Mouse (Mus musculus) embryonic facial prominence, embryonic 15.5 days (tissue): ENCODE measurements around the gene Ccdc77. TPM values are rescaled to one million over a fixed set of nuclear protein-coding genes. Genes with fewer than 3 reads are reported as not detected.

Source experiments
- ATAC-seq: fragments of 200-750 bp; cut with Nextera tagmentation; 2 replicates; pipeline ENCODE4 v1.8.0; 2017; ENCODE audit warnings: low read depth, moderate TSS enrichment; ENCODE audit not compliant: insufficient number of reproducible peaks, low FRiP score, low TSS enrichment
- H3K27ac ChIP-seq: fragments of 300-500 bp; sonication (generic); replicated peaks from 2 replicates; pipeline ENCODE4 v1.5.1; 2015; ENCODE audit warnings: mild to moderate bottlenecking, inconsistent platforms
- H3K27me3 ChIP-seq: fragments of 300-500 bp; sonication (generic); 2 replicates; pipeline ENCODE4 v1.6.1; 2015; ENCODE audit warnings: inconsistent platforms
- H3K36me3 ChIP-seq: fragments of 300-500 bp; sonication (generic); 2 replicates; pipeline ENCODE4 v1.6.1; 2015; ENCODE audit warnings: mild to moderate bottlenecking, inconsistent platforms
- H3K4me1 ChIP-seq: fragments of 300-500 bp; sonication (generic); 2 replicates; pipeline ENCODE4 v1.6.1; 2015; ENCODE audit warnings: inconsistent platforms
- H3K4me2 ChIP-seq: fragments of 300-500 bp; sonication (generic); replicated peaks from 2 replicates; pipeline ENCODE4 v1.6.1; 2015; ENCODE audit warnings: mild to moderate bottlenecking, inconsistent platforms
- H3K4me3 ChIP-seq: fragments of 300-500 bp; sonication (generic); replicated peaks from 2 replicates; pipeline ENCODE4 v1.5.1; 2015; ENCODE audit warnings: mild to moderate bottlenecking, inconsistent platforms
- H3K9ac ChIP-seq: fragments of 300-500 bp; sonication (generic); 2 replicates; pipeline ENCODE4 v1.6.1; 2015; ENCODE audit warnings: inconsistent platforms
- H3K9me3 ChIP-seq: fragments of 300-500 bp; sonication (generic); replicated peaks from 2 replicates; pipeline ENCODE4 v1.6.1; 2016; ENCODE audit warnings: inconsistent platforms
- WGBS: fragments of 180-500 bp; shearing (Covaris S2); methylation state at CpG from one replicate; pipeline ENCODE4 v1.1.7; 2015; 5-methylcytosine and 5-hydroxymethylcytosine counted together
- polyA plus RNA-seq: library from polyadenylated mRNA; unstranded; fragments of >200 nt; fragmentation: Nextera tagmentation; extraction: Ambion mirVana; gene quantifications from 2 replicates; pipeline ENCODE4 v1.2.1, GENCODE M21; 2015

The Ccdc77 gene
- polyA plus RNA-seq, 1 experiment from 2014 or later: 21.2 TPM

GRCm38 (mm10) chr6:120287279-120287678 is 76.9 kb downstream of the Ccdc77 start:
- no peak overlapping the region for H3K9ac ChIP-seq
- no peaks in the 10 kb centered on the region for H3K4me1 ChIP-seq
- WGBS: 77% methylated on average over 9 of the region's 9 CpGs
- no peaks in the 10 kb centered on the region for H3K27me3 ChIP-seq
- ATAC-seq: no peak
- H3K36me3 ChIP-seq: no peaks in the 10 kb centered on the region
- H3K4me3 ChIP-seq: no peak overlapping the region
- no peak overlapping the region for H3K27ac ChIP-seq
- no peak overlapping the region for H3K4me2 ChIP-seq
- no peaks in the 10 kb centered on the region for H3K9me3 ChIP-seq

- no peak for ATAC-seq
- Histone ChIP-seq H3K27me3 (no peaks in the 10 kb centered on the region), H3K9ac (no peak overlapping the region), H3K4me2 (no peak overlapping the region), H3K36me3 (no peaks in the 10 kb centered on the region), H3K4me3 (no peak overlapping the region), H3K9me3 (no peaks in the 10 kb centered on the region), H3K27ac (no peak overlapping the region), H3K4me1 (no peaks in the 10 kb centered on the region; the same call in 1 of the 2 replicates)
- 56% methylated on average over 7 of the region's 7 CpGs for WGBS
These were observed 87.2 kb downstream of the Ccdc77 start for GRCm38 (mm10) chr6:120276874-120277449.

GRCm38 (mm10) chr6:120275301-120275700 is 88.9 kb downstream of the Ccdc77 start:
- H3K9me3 ChIP-seq: no peaks in the 10 kb centered on the region
- 48% methylated on average over 6 of the region's 6 CpGs for WGBS
- peak; percentile 71; the same call in 1 of the 2 replicates for ATAC-seq
- peak overlapping the region; percentile 65 for H3K27ac ChIP-seq
- H3K27me3 ChIP-seq: no peaks in the 10 kb centered on the region
- no peaks in the 10 kb centered on the region for H3K36me3 ChIP-seq
- H3K4me1 ChIP-seq: no peaks in the 10 kb centered on the region; the same call in 1 of the 2 replicates
- no peak overlapping the region for H3K4me2 ChIP-seq
- no peak overlapping the region for H3K4me3 ChIP-seq
- H3K9ac ChIP-seq: no peak overlapping the region

- Histone ChIP-seq H3K27me3 (no peaks in the 10 kb centered on the region), H3K27ac (peak overlapping the region; percentile 65; the same call in 1 of the 2 replicates), H3K4me1 (no peaks in the 10 kb centered on the region; the same call in 1 of the 2 replicates), H3K4me3 (no peak overlapping the region), H3K9me3 (no peaks in the 10 kb centered on the region), H3K9ac (no peak overlapping the region), H3K4me2 (no peak overlapping the region), H3K36me3 (no peaks in the 10 kb centered on the region)
- peak; percentile 86 for ATAC-seq
- WGBS: 25% methylated on average over 4 of the region's 4 CpGs
These were observed 89.3 kb downstream of the Ccdc77 start for GRCm38 (mm10) chr6:120274887-120275286.

Other genes with a start within 250 kb of the Ccdc77 start
- gene D330020A13Rik, start 70.0 kb downstream of the Ccdc77 start, polyA plus RNA-seq: 1.1 and 1.5 TPM in 2 replicates
- gene B4galnt3, start 69.8 kb downstream of the Ccdc77 start, polyA plus RNA-seq: 2.5 and 2.9 TPM in 2 replicates
- gene Kdm5a, start 250 bp downstream of the Ccdc77 start, polyA plus RNA-seq: 50.0 and 50.2 TPM in 2 replicates
- 9.9 and 10.0 TPM in 2 replicates for gene Il17ra, start 98.9 kb upstream of the Ccdc77 start, polyA plus RNA-seq
- 0.24 and 0.28 TPM in 2 replicates for gene Tmem121b, start 129.4 kb upstream of the Ccdc77 start, polyA plus RNA-seq
- 17.6 and 18.0 TPM in 2 replicates for gene Hdhd5, start 166.9 kb upstream of the Ccdc77 start, polyA plus RNA-seq